Mouse (Mus musculus): Measurements from ENCODE around the gene Olfr1431.
"Not testable (repeated sequence)": the region's sequence is repeated elsewhere in the genome, so short reads cannot be mapped to it uniquely, and the experiment has no call there.

GRCm38 (mm10) chr19:12170062-12170599 lies 30.3 kb upstream of the Olfr1431 start, which contains the start of gene Olfr1555-ps1:
- TF ChIP-seq CTCF (conservative IDR thresholded peaks at IDR 0.05; ENCODE audit: low read length); POU5F1 (IDR thresholded peaks at IDR 0.05; ENCODE audit: borderline replicate concordance, low read length); NANOG (IDR thresholded peaks at IDR 0.05; ENCODE audit: borderline replicate concordance, low read length): not testable (repeated sequence)

Measured in E14TG2a.4 (cell line).